Mouse (Mus musculus): Measurements from ENCODE around the gene Sh3glb2.

DNA sequence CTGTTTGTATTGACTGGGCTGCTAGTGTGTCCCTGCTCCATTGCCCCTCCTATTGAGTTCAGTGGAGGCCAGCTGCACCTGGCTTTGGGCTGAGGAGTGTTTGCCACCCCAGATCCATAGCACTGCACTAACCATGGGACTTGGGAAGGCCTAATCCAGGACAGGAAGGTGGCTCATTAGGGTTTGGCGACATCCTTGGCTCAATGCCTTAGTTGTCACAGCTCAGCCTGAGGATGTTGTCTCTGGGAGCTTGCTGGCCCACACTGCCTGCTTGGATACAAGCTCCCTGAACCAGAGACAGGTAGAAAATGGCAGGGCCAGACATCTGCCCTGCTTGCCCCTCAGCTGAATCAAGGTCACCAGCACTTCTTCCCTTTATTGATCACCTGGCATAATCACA is 42.4 kb upstream of the Sh3glb2 start:
- TF ChIP-seq POLR2A (IDR thresholded peaks at IDR 0.05; ENCODE audit: control insufficient read depth, low read depth, low read length) (no peak; the same call in 1 of the 2 replicates), CTCF (IDR thresholded peaks at IDR 0.05; ENCODE audit: control insufficient read depth, insufficient read depth, insufficient replicate concordance, low read depth, low read length) (no peak)
